ENCODE assay signal across 9 mouse cellular contexts in genomic region chr4:98722454-98722853, GRCm38 (mm10). TPM values are rescaled to one million over a fixed set of nuclear protein-coding genes. Genes with fewer than 3 reads are reported as not detected.
DNase-seq lines count a peak whose midpoint lies in the region; ATAC-seq lines count a peak whose summit lies in the region.
"Had no signal": no experiment of that assay in that cellular context is flagged by ENCODE, and none has a peak within 500 bp of the region (broad histone marks: within the 10 kb centered on the region; RNA-seq: fewer than 3 reads in every experiment).

No protein-coding gene starts in this region.

- no peaks in the 10 kb centered on the region for H3K36me3 ChIP-seq in lung, embryonic 16.5 days (ENCODE audit: control insufficient read depth, insufficient read depth, low read length)

- ATAC-seq in lung, embryonic 16.5 days (ENCODE audit: low read depth) = peak; percentile 37; the same call in 1 of the 2 replicates
- no peak for ATAC-seq in erythroid progenitor cell, adult 5-6 weeks (replicated peaks; ENCODE audit: low FRiP score, poor library complexity, severe bottlenecking)

- H3K4me2 ChIP-seq in lung, embryonic 16.5 days (ENCODE audit: low read depth, low read length) = no peak overlapping the region

- no peaks in the 10 kb centered on the region for H3K9me3 ChIP-seq in lung, embryonic 16.5 days (ENCODE audit: control insufficient read depth, low read length)

- peaks cover 8% of the 10 kb centered on the region for H3K4me1 ChIP-seq in lung, embryonic 16.5 days (replicated peaks; ENCODE audit: control insufficient read depth, insufficient read depth, low read length)

- no peak overlapping the region for H3K4me3 ChIP-seq in lung, embryonic 16.5 days (ENCODE audit: low read length)

- H3K9ac ChIP-seq in lung, embryonic 16.5 days (ENCODE audit: low read length) = no peak overlapping the region

- H3K27ac ChIP-seq in lung, embryonic 16.5 days (ENCODE audit: low read length) = no peak overlapping the region

- peak; percentile 75 for DNase-seq in CD4-positive, CD25-positive, alpha-beta regulatory T cell, adult 2 months (ENCODE audit: low read depth, low spot score)
- DNase-seq in WW6 (ENCODE audit: low read depth, low spot score) = peak; percentile 81
- peak; percentile 69 to 82 for DNase-seq in cerebellum, postnatal 25 days
- DNase-seq in gastrocnemius, adult 18-20 months (ENCODE audit: low spot score) = peak; percentile 40
- peak; percentile 83 to 84 for DNase-seq in kidney, postnatal 4 days
- DNase-seq in right cerebral cortex, adult 2 months (ENCODE audit: low spot score in 2 of 2) = peak; percentile 59 to 67

- H3K27me3 ChIP-seq in lung, embryonic 16.5 days (ENCODE audit: control insufficient read depth, insufficient read depth, low read depth, low read length) = peaks cover 7% of the 10 kb centered on the region

- 9% methylated on average over 8 of the region's 8 CpGs for WGBS in lung, embryonic 16.5 days

RNA-seq across cellular contexts. Expression of gene L1td1, which starts 4.1 kb away (rescaled TPM):
- not detected for total RNA-seq in gastrocnemius, adult 18-20 months (2021)
- polyA plus RNA-seq in lung, embryonic 16.5 days (2015; fragmentation: Nextera tagmentation; extraction: Ambion mirVana) = 0.09 and 0.18 TPM in 2 replicates
- total RNA-seq in erythroid progenitor cell, adult 5-6 weeks (2015; ENCODE audit: low replicate concordance) = not detected in 2 replicates
- total RNA-seq in erythroid progenitor cell, adult 5-6 weeks (2017; ENCODE audit: low replicate concordance) = not detected in 2 replicates
- total RNA-seq: gastrocnemius, postnatal 4 days had no signal
